Mouse (Mus musculus) heart, embryonic 10.5 days (tissue): ENCODE measurements around the gene Hemk1. TPM values are rescaled to one million over a fixed set of nuclear protein-coding genes. Genes with fewer than 3 reads are reported as not detected.

Source experiments
- DNase-seq: peaks from one replicate; pipeline ENCODE4 v3.0.0-alpha.2; 2017; ENCODE audit warnings: low spot score
- H3K27ac ChIP-seq: fragments of 300-500 bp; sonication (generic); 2 replicates; pipeline ENCODE4 v1.5.1; 2016; ENCODE audit warnings: mild to moderate bottlenecking
- H3K27me3 ChIP-seq: fragments of 300-500 bp; sonication (generic); 2 replicates; pipeline ENCODE4 v1.6.1; 2016; ENCODE audit warnings: mild to moderate bottlenecking; ENCODE audit not compliant: poor library complexity, insufficient read depth, severe bottlenecking
- H3K36me3 ChIP-seq: fragments of 300-500 bp; sonication (generic); 2 replicates; pipeline ENCODE4 v1.6.1; 2016; ENCODE audit warnings: mild to moderate bottlenecking, moderate library complexity
- H3K4me1 ChIP-seq: fragments of 300-500 bp; sonication (generic); 2 replicates; pipeline ENCODE4 v1.6.1; 2016; ENCODE audit warnings: mild to moderate bottlenecking
- H3K4me3 ChIP-seq: fragments of 300-500 bp; sonication (generic); 2 replicates; pipeline ENCODE4 v1.5.1; 2016; ENCODE audit warnings: mild to moderate bottlenecking, moderate library complexity
- H3K9me3 ChIP-seq: fragments of 300-500 bp; sonication (generic); 2 replicates; pipeline ENCODE4 v1.6.1; 2016; ENCODE audit warnings: mild to moderate bottlenecking, moderate library complexity
- WGBS: fragments of 180-500 bp; shearing (Covaris S2); methylation state at CpG from one replicate; pipeline ENCODE4 v1.1.7; 2016; 5-methylcytosine and 5-hydroxymethylcytosine counted together
- polyA plus RNA-seq: library from polyadenylated mRNA; unstranded; fragments of >200 nt; fragmentation: Nextera tagmentation; extraction: Ambion mirVana; gene quantifications from 2 replicates; pipeline ENCODE4 v1.2.1, GENCODE M21; 2016

Hemk1 gene
- polyA plus RNA-seq, 1 experiment from 2014 or later, result 13.4 TPM

DNA sequence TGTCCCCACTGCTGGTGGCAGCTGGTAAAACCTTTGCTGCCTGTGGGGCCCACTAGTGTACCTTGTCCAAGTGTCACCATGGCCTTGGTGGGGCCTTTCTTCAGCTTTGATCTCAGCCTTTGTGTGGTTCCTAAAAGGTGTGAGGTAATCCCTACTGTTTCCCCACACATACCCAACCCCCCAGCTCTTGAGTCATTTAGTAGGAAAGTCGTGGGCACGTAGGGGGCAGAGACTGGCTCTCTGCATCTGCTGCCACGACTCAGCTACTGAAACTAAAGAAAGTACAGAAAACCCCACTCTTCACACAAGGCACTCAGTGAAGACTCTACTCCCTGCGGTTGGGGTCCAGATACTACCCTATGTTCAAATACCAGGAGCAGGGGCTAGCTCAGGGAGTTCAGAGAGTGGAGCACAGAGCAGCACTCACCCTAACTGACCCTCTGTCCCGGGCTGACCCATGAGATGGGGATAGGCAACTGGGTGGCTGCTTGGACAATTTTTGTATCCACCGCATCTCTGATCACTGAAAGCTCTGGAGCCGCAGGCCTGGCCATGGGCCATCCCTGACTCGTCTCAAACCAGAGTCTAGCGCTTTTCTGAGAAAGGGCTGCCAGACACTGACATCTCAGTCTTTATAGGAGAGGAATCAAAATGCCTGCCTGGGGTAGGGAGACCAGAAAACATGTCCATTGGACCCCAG is 34.9 kb downstream of the Hemk1 start:
- no peak for DNase-seq
- H3K4me1 ChIP-seq, result peaks cover 68% of the 10 kb centered on the region
- peaks cover 20% of the 10 kb centered on the region for H3K36me3 ChIP-seq
- peak overlapping the region; percentile 37; the same call in 1 of the 2 replicates for H3K27ac ChIP-seq
- H3K4me3 ChIP-seq, result no peak overlapping the region
- 63% methylated on average over 9 of the region's 9 CpGs for WGBS
- no peaks in the 10 kb centered on the region for H3K9me3 ChIP-seq
- H3K27me3 ChIP-seq, result no peaks in the 10 kb centered on the region

DNA sequence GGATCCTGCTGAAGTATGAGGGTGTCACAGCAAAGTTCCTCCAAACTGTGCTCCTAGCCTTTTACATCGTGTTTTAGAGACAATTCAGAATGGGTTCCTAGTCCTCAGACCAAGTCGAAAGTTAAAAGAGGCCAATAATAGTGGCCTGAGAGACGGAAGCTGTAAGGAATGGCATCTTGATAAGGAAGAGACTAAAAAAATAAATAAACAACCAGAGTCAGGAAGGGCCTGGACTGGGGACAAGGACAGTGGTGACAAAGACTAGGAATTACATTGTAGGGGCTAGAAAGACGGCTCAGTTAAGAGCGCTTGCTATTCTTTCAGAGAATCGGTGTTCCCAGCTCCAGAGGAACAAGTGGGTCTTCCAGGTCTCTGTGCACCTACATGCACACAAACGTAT is 35.6 kb downstream of the Hemk1 start:
- H3K27me3 ChIP-seq, result no peaks in the 10 kb centered on the region
- H3K4me1 ChIP-seq, result peaks cover 68% of the 10 kb centered on the region
- 36% methylated on average over 7 of the region's 7 CpGs for WGBS
- no peak overlapping the region for H3K4me3 ChIP-seq
- DNase-seq, result no peak
- H3K27ac ChIP-seq, result peak overlapping the region; percentile 63; the same call in 1 of the 2 replicates
- H3K9me3 ChIP-seq, result no peaks in the 10 kb centered on the region
- H3K36me3 ChIP-seq, result peaks cover 20% of the 10 kb centered on the region

GRCm38 (mm10) chr9:107301554-107302331 is 36.4 kb downstream of the Hemk1 start:
- Histone ChIP-seq H3K4me1 (peaks cover 68% of the 10 kb centered on the region), H3K27ac (peak overlapping the region; percentile 63)
- DNase-seq, result no peak

DNA sequence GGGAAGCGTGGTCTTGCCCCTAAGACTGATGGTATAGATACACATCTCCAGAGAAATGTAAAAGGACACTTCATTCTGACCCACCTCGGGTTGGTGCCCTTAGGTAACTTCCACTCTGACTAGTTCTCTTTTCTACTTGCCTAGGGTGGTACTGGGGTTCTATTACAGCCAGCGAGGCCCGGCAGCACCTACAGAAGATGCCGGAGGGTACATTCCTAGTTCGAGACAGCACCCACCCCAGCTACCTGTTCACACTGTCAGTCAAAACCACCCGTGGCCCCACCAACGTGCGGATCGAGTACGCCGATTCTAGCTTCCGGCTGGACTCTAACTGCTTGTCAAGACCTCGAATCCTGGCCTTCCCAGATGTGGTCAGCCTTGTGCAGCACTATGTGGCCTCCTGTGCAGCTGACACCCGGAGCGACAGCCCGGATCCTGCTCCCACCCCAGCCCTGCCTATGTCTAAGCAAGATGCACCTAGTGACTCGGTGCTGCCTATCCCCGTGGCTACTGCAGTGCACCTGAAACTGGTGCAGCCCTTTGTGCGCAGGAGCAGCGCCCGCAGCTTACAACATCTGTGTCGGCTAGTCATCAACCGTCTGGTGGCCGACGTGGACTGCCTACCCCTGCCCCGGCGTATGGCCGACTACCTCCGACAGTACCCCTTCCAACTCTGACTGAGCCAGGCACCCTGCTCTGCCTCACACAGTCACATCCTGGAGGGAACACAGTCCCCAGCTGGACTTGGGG is 37.8 kb downstream of the Hemk1 start:
- no peak overlapping the region for H3K27ac ChIP-seq
- 0 out of 2 replicates have a peak, but pooled peaks cover 2% of the 10 kb centered on the region for H3K27me3 ChIP-seq
- no peak for DNase-seq
- no peaks in the 10 kb centered on the region for H3K9me3 ChIP-seq
- H3K36me3 ChIP-seq, result peaks cover 20% of the 10 kb centered on the region
- no peak overlapping the region for H3K4me3 ChIP-seq
- H3K4me1 ChIP-seq, result peaks cover 68% of the 10 kb centered on the region
- WGBS, result 90% methylated on average over 30 of the region's 30 CpGs

More at GRCm38 (mm10) chr9:107301554-107302331, 36.4 kb downstream of the Hemk1 start:
- peaks cover 20% of the 10 kb centered on the region for H3K36me3 ChIP-seq
- no peaks in the 10 kb centered on the region for H3K9me3 ChIP-seq
- no peaks in the 10 kb centered on the region for H3K27me3 ChIP-seq
- no peak overlapping the region for H3K4me3 ChIP-seq
- WGBS, result 69% methylated on average over 17 of the region's 17 CpGs

- H3K27ac ChIP-seq, result no peak overlapping the region
- H3K36me3 ChIP-seq, result peaks cover 20% of the 10 kb centered on the region
- 84% methylated on average over 7 of the region's 7 CpGs for WGBS
- no peak overlapping the region for H3K4me3 ChIP-seq
- DNase-seq, result no peak
- H3K27me3 ChIP-seq, result 0 out of 2 replicates have a peak, but pooled peaks cover 4% of the 10 kb centered on the region
- H3K4me1 ChIP-seq, result peaks cover 65% of the 10 kb centered on the region
- no peaks in the 10 kb centered on the region for H3K9me3 ChIP-seq
Measured at GRCm38 (mm10) chr9:107299783-107300182, 38.4 kb downstream of the Hemk1 start.

DNA sequence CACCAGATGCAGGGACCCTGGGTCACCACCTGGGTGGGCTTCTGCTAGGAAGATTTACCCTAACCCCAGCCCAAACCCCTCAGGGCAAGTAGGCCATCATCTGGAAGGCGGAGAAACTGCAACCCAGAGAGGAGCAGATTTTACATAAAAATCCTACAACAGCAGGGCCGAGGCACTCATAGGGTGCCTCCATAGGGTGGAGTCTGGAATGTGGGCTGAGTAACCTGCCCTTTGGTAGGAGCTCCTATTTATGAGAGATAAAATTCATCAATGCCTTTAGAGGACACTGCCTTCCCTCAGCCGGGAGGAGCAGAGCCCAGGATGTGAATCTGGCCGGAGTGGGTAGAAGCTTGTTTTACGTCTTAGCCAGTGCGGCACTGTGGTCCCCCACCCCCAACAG is 39.3 kb downstream of the Hemk1 start:
- no peak for DNase-seq
- Histone ChIP-seq H3K27ac (0 out of 2 replicates have a peak overlapping the region, but pooled peaks have one; percentile 9), H3K36me3 (peaks cover 20% of the 10 kb centered on the region), H3K27me3 (0 out of 2 replicates have a peak, but pooled peaks cover 4% of the 10 kb centered on the region), H3K9me3 (no peaks in the 10 kb centered on the region), H3K4me1 (peaks cover 65% of the 10 kb centered on the region), H3K4me3 (peak overlapping the region; percentile 80; the same call in 1 of the 2 replicates)
- 77% methylated on average over 6 of the region's 6 CpGs for WGBS

- no peak for DNase-seq
- Histone ChIP-seq H3K4me1 (peaks cover 61% of the 10 kb centered on the region), H3K27ac (peak overlapping the region; percentile 90; the same call in 1 of the 2 replicates)
Measured at GRCm38 (mm10) chr9:107298059-107298780, 39.9 kb downstream of the Hemk1 start.

GRCm38 (mm10) chr9:107297658-107298057 is 40.5 kb downstream of the Hemk1 start:
- no peak for DNase-seq
- peaks cover 59% of the 10 kb centered on the region for H3K4me1 ChIP-seq
- peak overlapping the region; percentile 90 for H3K27ac ChIP-seq
- peaks cover 11% of the 10 kb centered on the region for H3K27me3 ChIP-seq
- no peaks in the 10 kb centered on the region for H3K9me3 ChIP-seq
- H3K36me3 ChIP-seq, result peaks cover 20% of the 10 kb centered on the region
- WGBS, result 75% methylated on average over 4 of the region's 4 CpGs
- peak overlapping the region; percentile 80 for H3K4me3 ChIP-seq

More at GRCm38 (mm10) chr9:107298059-107298780, 39.9 kb downstream of the Hemk1 start:
- H3K4me3 ChIP-seq, result peak overlapping the region; percentile 80
- H3K9me3 ChIP-seq, result no peaks in the 10 kb centered on the region
- 63% methylated on average over 8 of the region's 8 CpGs for WGBS
- H3K36me3 ChIP-seq, result peaks cover 20% of the 10 kb centered on the region
- H3K27me3 ChIP-seq, result peaks cover 5% of the 10 kb centered on the region; the same call in 1 of the 2 replicates

DNA sequence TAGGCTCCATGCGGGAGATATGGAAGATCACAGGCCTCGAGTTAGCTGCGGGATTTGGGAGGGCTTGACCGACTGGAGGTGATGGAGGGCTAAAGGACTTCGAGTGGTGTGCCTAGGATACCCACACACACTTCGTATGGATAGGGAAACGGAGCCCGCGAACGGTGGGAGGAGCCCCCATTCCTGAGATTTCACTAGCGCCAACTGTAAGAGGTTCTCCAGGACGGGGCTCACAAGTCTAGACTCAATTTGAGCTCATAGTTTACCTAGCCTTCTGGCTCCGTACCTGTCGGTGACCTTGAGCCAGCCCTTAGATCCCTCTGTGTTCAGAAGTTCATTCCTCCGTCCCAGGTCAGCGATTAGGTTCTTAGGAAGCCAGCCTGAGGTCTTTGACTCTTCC is 41.1 kb downstream of the Hemk1 start:
- 8% methylated on average over 16 of the region's 16 CpGs for WGBS
- Histone ChIP-seq H3K4me1 (peaks cover 56% of the 10 kb centered on the region), H3K27ac (peak overlapping the region; percentile 90)

GRCm38 (mm10) chr9:107296501-107296965 is 41.6 kb downstream of the Hemk1 start:
- Histone ChIP-seq H3K4me3 (peak overlapping the region; percentile 80), H3K36me3 (peaks cover 13% of the 10 kb centered on the region), H3K4me1 (peaks cover 52% of the 10 kb centered on the region), H3K27me3 (peaks cover 15% of the 10 kb centered on the region), H3K27ac (peak overlapping the region; percentile 90), H3K9me3 (no peaks in the 10 kb centered on the region)
- WGBS, result under 1% methylated on average over 31 of the region's 31 CpGs
- peak; percentile 97 for DNase-seq

More for the DNA sequence above, 41.1 kb downstream of the Hemk1 start:
- peak overlapping the region; percentile 80 for H3K4me3 ChIP-seq
- H3K27me3 ChIP-seq, result peaks cover 15% of the 10 kb centered on the region
- H3K9me3 ChIP-seq, result no peaks in the 10 kb centered on the region
- peaks cover 18% of the 10 kb centered on the region for H3K36me3 ChIP-seq
- no peak for DNase-seq

- H3K9me3 ChIP-seq, result no peaks in the 10 kb centered on the region
- peaks cover 47% of the 10 kb centered on the region for H3K4me1 ChIP-seq
- 3% methylated on average over 14 of the region's 14 CpGs for WGBS
- peak overlapping the region; percentile 90 for H3K27ac ChIP-seq
- peaks cover 8% of the 10 kb centered on the region for H3K36me3 ChIP-seq
- peaks cover 15% of the 10 kb centered on the region for H3K27me3 ChIP-seq
- no peak for DNase-seq
- peak overlapping the region; percentile 80 for H3K4me3 ChIP-seq
Measured at GRCm38 (mm10) chr9:107296041-107296440, 42.1 kb downstream of the Hemk1 start.

- Histone ChIP-seq H3K9me3 (no peaks in the 10 kb centered on the region), H3K36me3 (peaks cover 6% of the 10 kb centered on the region), H3K4me1 (peaks cover 45% of the 10 kb centered on the region), H3K27me3 (peaks cover 15% of the 10 kb centered on the region), H3K27ac (peak within 1 kb of the TSS; percentile 90), H3K4me3 (peak within 1 kb of the TSS; percentile 80)
- DNase-seq, result no peak
Measured at GRCm38 (mm10) chr9:107296016-107296040, 42.3 kb downstream of the Hemk1 start, which contains the start of gene Cish. TSS of gene Cish (plus strand) at chr9:107296026.
